Comparison of ENCODE assay signal across 15 mouse cellular contexts in genomic region chr3:34576159-34576558, GRCm38 (mm10).
A peak's percentile ranks its signal among the peaks of the same experiment; 100 is the strongest.
DNase-seq lines count a peak whose midpoint lies in the region; ATAC-seq and TF ChIP-seq lines count a peak whose summit lies in the region.
"Had no signal": no experiment of that assay in that cellular context is flagged by ENCODE, and none has a peak within 500 bp of the region (broad histone marks: within the 10 kb centered on the region; RNA-seq: fewer than 3 reads in every experiment).

No protein-coding gene starts in this region.

- no peak overlapping the region for H3K4me2 ChIP-seq in hindbrain, postnatal 0 days (ENCODE audit: low read depth, low read length)
- no peak overlapping the region for H3K4me2 ChIP-seq in midbrain, embryonic 14.5 days (ENCODE audit: low read length)
- H3K4me2 ChIP-seq in midbrain, postnatal 0 days (ENCODE audit: low read depth, low read length, poor library complexity, severe bottlenecking), result no peak overlapping the region
- H3K4me2 ChIP-seq: heart, embryonic 12.5 days; intestine, embryonic 15.5 days had no signal

- H3K4me1 ChIP-seq in hindbrain, postnatal 0 days (ENCODE audit: insufficient read depth, low read length), result peaks cover 10% of the 10 kb centered on the region; the same call in 1 of the 2 replicates
- peaks cover 50% of the 10 kb centered on the region for H3K4me1 ChIP-seq in hindbrain, embryonic 10.5 days (replicated peaks)
- H3K4me1 ChIP-seq in midbrain, embryonic 10.5 days, result peaks cover 63% of the 10 kb centered on the region
- peaks cover 6% of the 10 kb centered on the region for H3K4me1 ChIP-seq in midbrain, embryonic 14.5 days (ENCODE audit: control insufficient read depth, insufficient read depth, low read length)
- no peaks in the 10 kb centered on the region; the same call in 1 of the 2 replicates for H3K4me1 ChIP-seq in midbrain, postnatal 0 days (ENCODE audit: insufficient read depth, low read length)
- H3K4me1 ChIP-seq: heart, embryonic 12.5 days; intestine, embryonic 15.5 days had no signal

- H3K27me3 ChIP-seq in hindbrain, postnatal 0 days (ENCODE audit: insufficient read depth, low read length), result no peaks in the 10 kb centered on the region
- H3K27me3 ChIP-seq in hindbrain, embryonic 10.5 days (ENCODE audit: insufficient read depth, poor library complexity, severe bottlenecking), result no peaks in the 10 kb centered on the region; the same call in 1 of the 2 replicates
- peaks cover 8% of the 10 kb centered on the region for H3K27me3 ChIP-seq in midbrain, embryonic 10.5 days (ENCODE audit: low read depth, poor library complexity, severe bottlenecking)
- H3K27me3 ChIP-seq in midbrain, embryonic 14.5 days (ENCODE audit: control insufficient read depth, insufficient read depth, low read length), result no peaks in the 10 kb centered on the region
- H3K27me3 ChIP-seq in midbrain, postnatal 0 days (ENCODE audit: insufficient read depth, low read length), result no peaks in the 10 kb centered on the region
- H3K27me3 ChIP-seq: heart, embryonic 12.5 days; intestine, embryonic 15.5 days had no signal

- H3K9ac ChIP-seq in hindbrain, postnatal 0 days (replicated peaks; ENCODE audit: low read length), result no peak overlapping the region
- H3K9ac ChIP-seq in midbrain, embryonic 14.5 days (replicated peaks; ENCODE audit: low read length), result no peak overlapping the region
- H3K9ac ChIP-seq in midbrain, postnatal 0 days (replicated peaks; ENCODE audit: low read length, poor library complexity, severe bottlenecking), result no peak overlapping the region
- H3K9ac ChIP-seq: heart, embryonic 12.5 days; intestine, embryonic 15.5 days had no signal

- 58% methylated on average over 11 of the region's 11 CpGs for WGBS in hindbrain, postnatal 0 days
- WGBS in hindbrain, embryonic 10.5 days, result 44% methylated on average over 11 of the region's 11 CpGs
- WGBS in midbrain, embryonic 10.5 days, result 39% methylated on average over 11 of the region's 11 CpGs
- WGBS in midbrain, embryonic 14.5 days, result 44% methylated on average over 11 of the region's 11 CpGs
- WGBS in midbrain, postnatal 0 days, result 51% methylated on average over 11 of the region's 11 CpGs

- TF ChIP-seq CTCF in hindbrain, postnatal 0 days (IDR thresholded peaks at IDR 0.05; ENCODE audit: low read depth), result peak; percentile 56
- TF ChIP-seq CTCF in midbrain, postnatal 0 days (IDR thresholded peaks at IDR 0.05), result peak; percentile 53

- ATAC-seq in hindbrain, postnatal 0 days, result peak; percentile 47; the same call in 1 of the 2 replicates
- ATAC-seq in midbrain, embryonic 14.5 days (ENCODE audit: low FRiP score, low TSS enrichment), result no peak
- no peak for ATAC-seq in midbrain, postnatal 0 days (ENCODE audit: low FRiP score)
- ATAC-seq in monocyte, adult 5-6 weeks (replicated peaks; ENCODE audit: insufficient number of reproducible peaks, low FRiP score, low TSS enrichment, poor library complexity, severe bottlenecking), result no peak
- ATAC-seq: intestine, embryonic 15.5 days; Patski had no signal

- no peaks in the 10 kb centered on the region for H3K36me3 ChIP-seq in hindbrain, postnatal 0 days (ENCODE audit: insufficient read depth, low read length)
- peaks cover 7% of the 10 kb centered on the region; the same call in 1 of the 2 replicates for H3K36me3 ChIP-seq in hindbrain, embryonic 10.5 days
- peaks cover 12% of the 10 kb centered on the region; the same call in 1 of the 2 replicates for H3K36me3 ChIP-seq in midbrain, embryonic 10.5 days
- no peaks in the 10 kb centered on the region for H3K36me3 ChIP-seq in midbrain, embryonic 14.5 days (ENCODE audit: control insufficient read depth, insufficient read depth, low read length)
- no peaks in the 10 kb centered on the region for H3K36me3 ChIP-seq in midbrain, postnatal 0 days (ENCODE audit: insufficient read depth, low read length)
- H3K36me3 ChIP-seq: heart, embryonic 12.5 days; intestine, embryonic 15.5 days had no signal

- no peak overlapping the region for H3K27ac ChIP-seq in hindbrain, postnatal 0 days
- no peak overlapping the region for H3K27ac ChIP-seq in hindbrain, embryonic 10.5 days
- peak overlapping the region; percentile 42; the same call in 1 of the 2 replicates for H3K27ac ChIP-seq in midbrain, embryonic 10.5 days (replicated peaks)
- H3K27ac ChIP-seq in midbrain, embryonic 14.5 days (replicated peaks; ENCODE audit: low read depth, low read length), result no peak overlapping the region
- no peak overlapping the region for H3K27ac ChIP-seq in midbrain, postnatal 0 days (ENCODE audit: low read depth, low read length)
- H3K27ac ChIP-seq: intestine, embryonic 15.5 days had no signal

- DNase-seq in hindbrain, postnatal 0 days (ENCODE audit: low spot score), result peak; percentile 30
- DNase-seq in hindbrain, embryonic 10.5 days (ENCODE audit: low spot score), result no peak
- no peak for DNase-seq in midbrain, embryonic 10.5 days (ENCODE audit: low spot score)
- no peak for DNase-seq in midbrain, embryonic 14.5 days
- DNase-seq in ZHBTc4 (ENCODE audit: low read depth, low spot score), result peak; percentile 83
- no peak for DNase-seq in midbrain, postnatal 0 days (ENCODE audit: low spot score)
- DNase-seq: adrenal gland, adult 8-10 months; gastrocnemius, postnatal 25 days; heart, postnatal 4 days; kidney, postnatal 36 days; right cerebral cortex, postnatal 14 days had no signal

- H3K4me3 ChIP-seq in hindbrain, postnatal 0 days (ENCODE audit: low read length), result no peak overlapping the region
- H3K4me3 ChIP-seq in hindbrain, embryonic 10.5 days, result no peak overlapping the region
- H3K4me3 ChIP-seq in midbrain, embryonic 10.5 days, result no peak overlapping the region
- H3K4me3 ChIP-seq in midbrain, embryonic 14.5 days (replicated peaks; ENCODE audit: low read depth, low read length), result no peak overlapping the region
- no peak overlapping the region for H3K4me3 ChIP-seq in midbrain, postnatal 0 days (ENCODE audit: low read depth, low read length)
- H3K4me3 ChIP-seq: heart, embryonic 12.5 days; intestine, embryonic 15.5 days had no signal

- no peaks in the 10 kb centered on the region for H3K9me3 ChIP-seq in hindbrain, postnatal 0 days (ENCODE audit: low read length)
- no peaks in the 10 kb centered on the region for H3K9me3 ChIP-seq in hindbrain, embryonic 10.5 days
- H3K9me3 ChIP-seq in midbrain, embryonic 10.5 days (replicated peaks), result no peaks in the 10 kb centered on the region
- no peaks in the 10 kb centered on the region for H3K9me3 ChIP-seq in midbrain, embryonic 14.5 days (ENCODE audit: control insufficient read depth, low read length)
- H3K9me3 ChIP-seq in midbrain, postnatal 0 days (ENCODE audit: low read length), result no peaks in the 10 kb centered on the region
- H3K9me3 ChIP-seq: heart, embryonic 12.5 days; intestine, embryonic 15.5 days had no signal

Comparison
In these comparisons a context has a peak if more than half of its experiments do, and no peak if none do; other contexts are left out.
1. DNase-seq: peak in hindbrain, postnatal 0 days (single experiment) and ZHBTc4 (single experiment); none in hindbrain, embryonic 10.5 days (single experiment), midbrain, embryonic 10.5 days (single experiment), midbrain, embryonic 14.5 days (single experiment) and midbrain, postnatal 0 days (single experiment).